Mouse (Mus musculus) layer of hippocampus, adult 6 months (tissue): Measurements from ENCODE around the gene Olfr822. TPM values are rescaled to one million over a fixed set of nuclear protein-coding genes. Genes with fewer than 3 reads are reported as not detected.

Experiments
- long read RNA-seq, 2 experiments: library from polyadenylated mRNA; unstranded; transcript quantifications; one replicate each; pipeline ENCODE4 v2.0.0; 2019 to 2020
- polyA plus RNA-seq: library from polyadenylated mRNA; unstranded; fragments of <200 nt; fragmentation: Nextera tagmentation; gene quantifications from 2 replicates; pipeline ENCODE4 v1.2.3, GENCODE M21; 2021

Gene Olfr822
- polyA plus RNA-seq, result not detected in 2 replicates
- long read RNA-seq, experiment 1, result 0 reads
- long read RNA-seq, experiment 2, result 0 reads

GRCm38 (mm10) chr10:130070910-130071309 lies at the start of gene Olfr822:
Gene Olfr822 (plus strand): TSS chr10:130071210.

GRCm38 (mm10) chr10:130030048-130030447 lies 41.0 kb upstream of the Olfr822 start, which contains the start of gene Olfr821:
Gene Olfr821 (plus strand): TSS chr10:130030348.

GRCm38 (mm10) chr10:130115283-130115682 lies 44.3 kb downstream of the Olfr822 start, which contains the start of gene Olfr823:
Gene Olfr823 (minus strand): TSS chr10:130115383.

Other genes starting within 250 kb of the Olfr822 start
- gene Olfr812, start 225.1 kb upstream of the Olfr822 start, polyA plus RNA-seq, result not detected in 2 replicates
- not detected in 2 replicates for gene Olfr813, start 215.8 kb upstream of the Olfr822 start, polyA plus RNA-seq
- gene Olfr814, start 191.4 kb upstream of the Olfr822 start, polyA plus RNA-seq, result not detected in 2 replicates
- not detected in 2 replicates for gene Olfr815, start 165.3 kb upstream of the Olfr822 start, polyA plus RNA-seq
- gene Olfr816, start 155.6 kb upstream of the Olfr822 start, polyA plus RNA-seq, result not detected in 2 replicates
- gene Olfr818, start 122.1 kb upstream of the Olfr822 start, polyA plus RNA-seq, result not detected in 2 replicates
- not detected in 2 replicates for gene Olfr819, start 103.9 kb upstream of the Olfr822 start, polyA plus RNA-seq
- not detected in 2 replicates for gene Olfr247, start 95.1 kb upstream of the Olfr822 start, polyA plus RNA-seq
- gene Gm10310, start 86.1 kb upstream of the Olfr822 start, polyA plus RNA-seq, result not detected in 2 replicates
- not detected in 2 replicates for gene Olfr820, start 58.6 kb upstream of the Olfr822 start, polyA plus RNA-seq
- gene Olfr821, start 40.9 kb upstream of the Olfr822 start, polyA plus RNA-seq, result not detected in 2 replicates
- gene Olfr823, start 44.2 kb downstream of the Olfr822 start, polyA plus RNA-seq, result not detected in 2 replicates
- gene Olfr824, start 58.8 kb downstream of the Olfr822 start, polyA plus RNA-seq, result not detected in 2 replicates
- gene Olfr825, start 95.6 kb downstream of the Olfr822 start, polyA plus RNA-seq, result not detected in 2 replicates
- gene Olfr826, start 113.0 kb downstream of the Olfr822 start, polyA plus RNA-seq, result not detected in 2 replicates
- not detected in 2 replicates for gene Olfr827, start 143.2 kb downstream of the Olfr822 start, polyA plus RNA-seq
- 0.06 and 0.09 TPM in 2 replicates for gene Neurod4, start 209.0 kb downstream of the Olfr822 start, polyA plus RNA-seq